Mouse (Mus musculus) right cerebral cortex, postnatal 4 days (tissue): ENCODE data around the gene Olfr1076.
"Not testable (repeated sequence)": the region's sequence is repeated elsewhere in the genome, so short reads cannot be mapped to it uniquely, and the experiment has no call there.

Experiments used
- DNase-seq: peaks from one replicate; pipeline ENCODE4 v3.0.0-alpha.2; 2022

The Olfr1076 gene

DNA sequence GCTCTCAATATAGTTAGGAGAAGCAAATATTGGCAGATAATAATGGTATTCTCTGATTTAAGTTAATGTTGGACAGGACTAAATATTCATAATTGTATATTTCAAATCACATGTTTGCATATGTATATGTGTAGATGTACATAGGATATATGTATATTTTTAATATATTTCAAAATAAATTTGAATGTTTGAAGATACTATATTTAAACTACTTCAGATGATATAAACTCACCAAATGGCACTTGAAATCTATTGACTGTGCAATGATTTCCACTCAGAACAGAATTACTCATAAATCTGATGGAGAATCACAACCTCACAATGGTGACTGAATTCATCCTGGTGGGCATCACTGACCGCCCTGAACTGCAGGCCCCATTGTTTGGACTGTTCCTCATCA is at the start of gene Olfr1076:
Gene Olfr1076 (plus strand): TSS at position 301 of the 400 bp plus-strand sequence.
- DNase-seq = no peak

DNA sequence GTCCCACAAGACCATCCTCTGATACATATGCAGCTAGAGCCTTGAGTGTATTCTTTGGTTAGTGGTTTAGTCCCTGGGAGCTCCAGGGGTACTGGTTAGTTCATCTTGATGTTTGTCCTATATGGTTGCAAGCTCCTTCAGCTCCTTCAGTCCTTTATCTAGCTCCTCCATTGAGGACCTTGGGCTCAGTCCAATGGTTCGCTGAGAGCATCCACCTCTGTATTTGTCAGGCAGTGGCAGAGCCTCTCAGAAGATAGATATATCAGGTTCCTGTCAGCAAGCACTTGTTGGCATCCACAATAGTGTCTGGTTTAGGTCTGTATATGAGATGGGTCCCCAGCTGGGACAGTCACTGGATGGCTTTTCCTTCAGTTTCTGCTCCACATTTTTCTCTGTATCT is 47.8 kb upstream of the Olfr1076 start:
- DNase-seq = no peak

GRCm38 (mm10) chr2:86464442-86465109 is 43.7 kb upstream of the Olfr1076 start:
- DNase-seq = peak; percentile 55

DNA sequence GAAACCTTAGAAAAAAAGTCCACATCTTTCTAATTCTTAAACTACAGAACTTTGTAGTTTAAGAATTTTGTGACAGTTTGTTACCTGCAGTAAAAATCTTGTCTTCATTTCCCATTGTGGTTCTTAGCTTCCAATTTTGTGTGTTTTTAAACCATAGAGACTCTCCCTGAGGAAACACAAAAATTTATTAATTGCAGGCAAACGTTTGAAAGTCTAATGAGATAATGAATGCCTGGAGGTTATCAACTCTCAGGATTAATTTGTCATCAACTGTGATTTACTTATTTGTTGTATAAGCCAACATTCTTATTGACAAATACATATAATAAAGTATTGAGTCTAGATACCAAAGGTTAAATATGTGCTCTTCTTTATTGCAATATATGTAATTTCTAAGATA is 21.0 kb upstream of the Olfr1076 start, which contains the start of gene Olfr228:
Gene Olfr228 (minus strand): TSS at position 101 of the 400 bp plus-strand sequence.
- no peak for DNase-seq

- peak; percentile 1 for DNase-seq
Observed at GRCm38 (mm10) chr2:86530991-86531390, 22.7 kb downstream of the Olfr1076 start.

DNA sequence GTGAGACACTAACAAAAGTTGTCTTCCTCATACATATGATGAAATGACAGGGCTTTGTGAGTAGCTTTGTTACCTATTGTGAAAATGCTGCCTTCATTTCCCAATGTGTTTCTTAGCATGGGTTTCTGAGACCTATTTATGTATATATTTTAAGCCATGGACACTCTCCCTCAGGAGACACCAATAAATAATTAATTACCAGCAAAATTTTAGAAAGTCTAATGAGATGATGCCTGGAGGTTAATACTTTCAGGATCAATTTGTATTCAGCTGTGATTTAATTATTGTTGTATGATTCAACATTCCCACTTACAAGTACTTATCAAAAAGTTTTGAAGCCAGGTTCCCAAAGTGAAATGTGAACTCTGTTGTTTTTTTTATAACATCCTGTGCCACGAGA is 34.1 kb downstream of the Olfr1076 start, which contains the start of gene Olfr1079:
Gene Olfr1079 (minus strand): TSS at position 101 of the 400 bp plus-strand sequence.
- no peak for DNase-seq

- not testable (repeated sequence) for DNase-seq
Observed at GRCm38 (mm10) chr2:86558135-86558534, 49.9 kb downstream of the Olfr1076 start, which contains the start of gene Olfr1080. Olfr1080 (minus strand) TSS chr2:86558235.
